Mouse (Mus musculus) ES-Bruce4 (cell line): ENCODE results near the gene Tmed6. TPM values are rescaled to one million over a fixed set of nuclear protein-coding genes. Genes with fewer than 3 reads are reported as not detected.

Source experiments
- H3K27ac ChIP-seq: 2 replicates; pipeline ENCODE4 v1.5.1; 2012; ENCODE audit warnings: low read length, inconsistent platforms; ENCODE audit not compliant: insufficient read depth
- H3K27me3 ChIP-seq: 2 replicates; pipeline ENCODE4 v1.6.1; 2012; ENCODE audit warnings: mild to moderate bottlenecking, low read length, inconsistent platforms; ENCODE audit not compliant: control insufficient read depth, poor library complexity, insufficient read depth, severe bottlenecking
- H3K36me3 ChIP-seq: 2 replicates; pipeline ENCODE4 v1.6.1; 2012; ENCODE audit warnings: inconsistent platforms, mild to moderate bottlenecking, low read length, moderate library complexity; ENCODE audit not compliant: control insufficient read depth, poor library complexity, insufficient read depth, severe bottlenecking
- H3K4me1 ChIP-seq: one replicate; pipeline ENCODE4 v1.8.1; 2011; ENCODE audit warnings: low read length; ENCODE audit not compliant: control insufficient read depth, insufficient read depth
- H3K4me3 ChIP-seq: 2 replicates; pipeline ENCODE4 v1.5.1; 2011; ENCODE audit warnings: low read depth, mild to moderate bottlenecking, low read length
- H3K9ac ChIP-seq: 2 replicates; pipeline ENCODE4 v1.6.1; 2012; ENCODE audit warnings: low read depth, mild to moderate bottlenecking, inconsistent platforms; ENCODE audit not compliant: poor library complexity, severe bottlenecking
- H3K9me3 ChIP-seq: replicated peaks from 2 replicates; pipeline ENCODE4 v1.6.1; 2012; ENCODE audit warnings: mild to moderate bottlenecking, low read length, inconsistent platforms; ENCODE audit not compliant: control insufficient read depth, poor library complexity, insufficient read depth, severe bottlenecking
- CTCF ChIP-seq: IDR thresholded peaks from one replicate; pipeline ENCODE4 v1.8.1; 2011; ENCODE audit warnings: low read depth, low read length
- EP300 ChIP-seq: IDR thresholded peaks from 2 replicates; pipeline ENCODE4 v1.6.1; 2011; ENCODE audit warnings: low read depth, low read length; ENCODE audit not compliant: insufficient read depth
- POLR2A ChIP-seq: IDR thresholded peaks from one replicate; pipeline ENCODE4 v1.8.1; 2011; ENCODE audit warnings: low read length; ENCODE audit not compliant: insufficient read depth
- polyA plus RNA-seq: library from polyadenylated mRNA; stranded (reverse); fragments of >200 nt; gene quantifications from 2 replicates; pipeline ENCODE4 v1.2.4, GENCODE M21; 2011; ENCODE audit warnings: low read depth; ENCODE audit not compliant: missing spikeins, insufficient read depth, insufficient read length

Gene Tmed6
- polyA plus RNA-seq, result not detected in 2 replicates

DNA sequence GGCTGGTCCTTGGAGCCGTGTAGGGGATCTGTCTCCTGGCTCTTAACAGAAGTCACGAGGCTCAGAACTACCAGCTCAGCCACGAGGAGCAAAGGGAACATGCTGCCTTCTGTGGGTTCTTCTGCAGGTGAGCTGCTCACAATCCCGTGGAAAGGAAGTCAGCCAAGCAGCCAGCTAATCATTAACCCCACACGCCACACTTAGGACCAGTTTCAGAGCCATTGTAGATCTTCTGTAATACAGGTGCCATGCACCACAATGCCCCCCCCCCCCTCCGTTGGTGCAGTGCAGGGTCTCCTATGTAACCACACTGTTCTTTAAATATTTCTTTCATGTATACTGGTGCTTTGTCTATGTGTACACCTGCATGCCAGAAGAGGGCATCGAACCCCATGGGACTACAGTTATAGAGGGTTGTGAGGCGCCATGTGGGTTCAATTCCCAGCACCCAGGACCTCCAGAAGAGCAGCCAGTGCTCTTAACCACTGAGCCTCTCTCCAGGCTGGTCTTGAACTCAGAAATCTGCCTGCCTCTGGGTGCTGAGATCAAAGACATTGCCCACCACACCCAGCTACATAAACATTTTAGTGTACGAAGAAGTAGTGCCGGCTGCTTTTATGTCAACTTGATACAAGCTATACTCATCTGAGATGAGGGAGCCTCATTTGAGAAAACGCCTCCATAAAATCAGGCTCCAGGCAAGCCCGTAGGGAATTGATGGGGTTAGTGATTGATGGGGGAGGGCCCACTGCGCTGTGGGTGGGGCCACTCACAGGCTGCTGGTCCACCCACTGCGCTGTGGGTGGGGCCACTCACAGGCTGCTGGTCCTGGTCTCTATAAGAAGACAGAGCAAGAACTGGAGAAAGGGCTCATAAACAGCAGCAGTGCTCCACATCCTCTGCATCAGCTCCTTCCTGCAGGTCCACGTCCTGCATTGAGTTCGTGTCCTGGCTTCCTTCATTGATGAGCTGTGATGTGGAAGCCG, at the start of gene Tmed6:
TSS of gene Tmed6 (minus strand) at position 134 of the 986 bp plus-strand sequence.
- H3K9me3 ChIP-seq, result no peaks in the 10 kb centered on the region
- H3K27ac ChIP-seq, result no peak within 1 kb of the TSS
- no peak within 1 kb of the TSS for H3K4me3 ChIP-seq
- H3K9ac ChIP-seq, result no peak within 1 kb of the TSS
- no peak for TF ChIP-seq POLR2A
- no peak for TF ChIP-seq CTCF
- no peak for TF ChIP-seq EP300
- H3K36me3 ChIP-seq, result 0 out of 2 replicates have a peak, but pooled peaks cover under 1% of the 10 kb centered on the region
- H3K4me1 ChIP-seq, result peaks cover 1% of the 10 kb centered on the region
- H3K27me3 ChIP-seq, result no peaks in the 10 kb centered on the region

DNA sequence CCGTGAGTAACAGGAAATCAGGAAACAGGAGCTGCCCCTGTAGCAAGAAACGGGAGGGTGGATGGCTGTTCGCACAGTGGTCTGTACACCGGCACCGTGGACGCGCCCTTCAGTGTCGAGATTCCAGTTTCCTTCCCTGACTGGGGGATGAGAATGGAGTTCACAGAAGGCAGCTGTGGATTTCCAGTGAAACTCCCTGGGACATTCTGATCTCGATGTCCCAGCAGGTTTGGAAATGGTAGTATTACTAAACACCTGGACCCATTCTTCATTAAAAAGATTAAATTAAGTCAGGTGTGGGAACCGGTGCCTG, 49.5 kb upstream of the Tmed6 start:
- Histone ChIP-seq H3K27me3 (no peaks in the 10 kb centered on the region), H3K36me3 (no peaks in the 10 kb centered on the region)

DNA sequence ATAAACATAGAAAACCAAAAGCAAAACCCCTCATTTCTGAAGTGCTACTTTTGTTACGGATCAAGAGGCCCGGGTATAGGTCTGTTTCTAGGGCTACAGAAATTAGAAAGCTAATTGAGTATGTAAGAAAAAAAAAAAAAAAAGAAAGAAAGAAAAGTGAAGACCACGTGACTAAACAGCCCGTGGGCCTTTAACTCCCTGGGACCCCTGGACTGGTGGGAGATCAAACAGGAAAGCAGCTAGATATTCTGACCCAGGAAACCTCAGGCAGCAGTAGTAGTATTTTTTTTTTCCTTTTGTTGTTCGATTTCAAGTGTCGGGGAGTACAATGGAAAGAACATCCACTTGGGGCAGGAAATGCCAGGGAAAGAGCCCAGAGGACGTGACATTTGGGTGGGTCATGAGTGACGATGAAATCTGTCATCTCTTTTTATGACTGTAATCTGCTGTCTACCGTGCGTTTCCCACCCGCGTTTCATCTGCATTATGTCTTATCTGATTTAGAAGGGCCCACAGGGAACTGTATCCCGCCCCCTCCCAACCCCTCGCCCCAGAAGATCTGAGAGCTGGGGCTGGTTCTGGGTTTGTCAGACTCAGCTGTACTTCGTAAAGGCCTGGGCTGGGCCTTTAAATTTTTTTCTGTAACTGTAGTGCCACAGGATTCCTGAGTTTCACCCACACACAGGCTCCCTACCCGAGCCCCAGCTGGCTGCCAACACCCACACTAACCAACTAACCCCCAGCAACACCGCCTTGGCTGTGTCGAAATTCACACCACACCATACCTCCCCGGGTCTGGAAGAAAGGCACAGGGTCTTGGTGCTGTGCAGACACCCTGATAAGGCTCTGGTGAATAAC, 48.9 kb upstream of the Tmed6 start:
- Histone ChIP-seq H3K9ac (peak overlapping the region; percentile 77), H3K27ac (no peak overlapping the region)

More for the DNA sequence above, 49.5 kb upstream of the Tmed6 start:
- no peak for TF ChIP-seq EP300
- H3K9ac ChIP-seq, result peak overlapping the region; percentile 77
- H3K27ac ChIP-seq, result no peak overlapping the region
- no peaks in the 10 kb centered on the region for H3K9me3 ChIP-seq
- H3K4me3 ChIP-seq, result peak overlapping the region; percentile 5; the same call in 1 of the 2 replicates
- H3K4me1 ChIP-seq, result peaks cover 8% of the 10 kb centered on the region

GRCm38 (mm10) chr8:107113209-107113608, 47.8 kb upstream of the Tmed6 start:
- no peaks in the 10 kb centered on the region for H3K36me3 ChIP-seq
- no peak overlapping the region for H3K9ac ChIP-seq
- no peak overlapping the region for H3K4me3 ChIP-seq
- H3K4me1 ChIP-seq, result peaks cover 5% of the 10 kb centered on the region
- peak overlapping the region; percentile 12; the same call in 1 of the 2 replicates for H3K27ac ChIP-seq
- TF ChIP-seq EP300 (no peak), POLR2A (no peak), CTCF (no peak)
- no peaks in the 10 kb centered on the region for H3K27me3 ChIP-seq
- H3K9me3 ChIP-seq, result no peaks in the 10 kb centered on the region

More for the DNA sequence above, 48.9 kb upstream of the Tmed6 start:
- no peak for TF ChIP-seq POLR2A
- no peak for TF ChIP-seq EP300
- no peak for TF ChIP-seq CTCF
- no peaks in the 10 kb centered on the region for H3K9me3 ChIP-seq
- H3K4me1 ChIP-seq, result peaks cover 7% of the 10 kb centered on the region
- no peaks in the 10 kb centered on the region for H3K27me3 ChIP-seq
- H3K36me3 ChIP-seq, result no peaks in the 10 kb centered on the region
- H3K4me3 ChIP-seq, result peak overlapping the region; percentile 5; the same call in 1 of the 2 replicates

- H3K9ac ChIP-seq, result no peak overlapping the region
- H3K9me3 ChIP-seq, result no peaks in the 10 kb centered on the region
- H3K4me1 ChIP-seq, result peaks cover 5% of the 10 kb centered on the region
- no peak overlapping the region for H3K27ac ChIP-seq
- no peak overlapping the region for H3K4me3 ChIP-seq
- no peaks in the 10 kb centered on the region for H3K27me3 ChIP-seq
- H3K36me3 ChIP-seq, result no peaks in the 10 kb centered on the region
- no peak for TF ChIP-seq EP300
- no peak for TF ChIP-seq POLR2A
- TF ChIP-seq CTCF, result no peak
Observed at GRCm38 (mm10) chr8:107111340-107112105, 46.1 kb upstream of the Tmed6 start.
